Mouse (Mus musculus) spleen, adult 2 months (tissue): Measurements from ENCODE around the gene Rpusd1.

ENCODE experiments used
- CTCF ChIP-seq: fragments of 200-500 bp; IDR thresholded peaks from 2 replicates; pipeline ENCODE4 v1.5.1; 2011; ENCODE audit warnings: mild to moderate bottlenecking, inconsistent platforms; ENCODE audit not compliant: insufficient read depth, insufficient read length, insufficient replicate concordance; ENCODE audit errors: extremely low read depth
- POLR2A ChIP-seq: fragments of 200-500 bp; IDR thresholded peaks from 2 replicates; pipeline ENCODE4 v1.6.1; 2011; ENCODE audit warnings: low read depth, low read length, inconsistent platforms

GRCm38 (mm10) chr17:25679818-25680217 lies 47.7 kb upstream of the Rpusd1 start:
- no peak for TF ChIP-seq POLR2A
- TF ChIP-seq CTCF: no peak
